Mouse (Mus musculus): ENCODE results near the gene Gpr108.

Gene Gpr108

DNA sequence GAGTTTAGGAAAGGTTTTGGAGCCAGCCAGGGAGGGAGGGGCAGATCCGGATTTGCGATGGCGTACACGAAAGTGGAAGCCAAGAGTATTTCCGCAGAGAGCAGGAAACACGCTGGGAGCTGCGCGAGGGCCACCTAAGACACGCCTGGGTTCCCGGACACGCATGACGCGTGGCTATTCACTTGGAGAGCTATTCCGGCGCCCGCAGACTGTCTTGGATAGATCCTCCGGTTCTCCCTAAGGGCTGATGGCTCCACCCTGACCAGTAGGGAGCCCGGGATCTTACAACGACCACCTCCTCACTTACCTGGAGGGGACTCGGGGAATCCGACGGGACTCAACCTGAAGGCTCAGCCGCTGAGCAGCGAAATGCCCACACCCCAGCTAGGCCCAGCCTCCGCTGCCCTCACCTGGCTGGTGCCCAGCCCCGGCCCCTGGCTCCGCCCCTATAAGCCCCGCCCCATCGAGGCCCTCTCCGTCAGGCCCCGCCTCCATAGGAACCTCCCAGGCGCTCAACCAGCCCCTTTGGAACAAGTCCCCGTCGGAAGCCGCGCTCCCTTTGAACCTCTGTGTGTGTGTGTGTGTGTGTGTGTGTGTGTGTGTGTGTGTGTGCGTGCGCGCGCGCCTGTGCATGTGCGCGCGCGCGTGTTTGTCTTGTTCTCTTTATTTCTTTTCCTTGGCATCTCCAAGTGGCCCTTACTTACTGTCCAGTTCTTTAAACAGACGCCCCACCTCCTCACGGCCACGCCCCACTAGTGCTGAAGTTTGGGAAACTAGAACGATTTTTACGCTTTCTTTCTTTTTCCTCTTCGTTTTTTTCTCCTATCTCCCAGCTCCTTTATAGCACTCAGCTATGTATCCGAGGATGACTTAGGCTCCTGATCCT is 27.1 kb upstream of the Gpr108 start:
- in situ Hi-C loops (cut with MboI, MseI): loop anchor here (25.0 kb wide), 1 partner anchor 1238 kb away; the partner anchor contains the start of genes Chaf1a and Sh3gl1

DNA sequence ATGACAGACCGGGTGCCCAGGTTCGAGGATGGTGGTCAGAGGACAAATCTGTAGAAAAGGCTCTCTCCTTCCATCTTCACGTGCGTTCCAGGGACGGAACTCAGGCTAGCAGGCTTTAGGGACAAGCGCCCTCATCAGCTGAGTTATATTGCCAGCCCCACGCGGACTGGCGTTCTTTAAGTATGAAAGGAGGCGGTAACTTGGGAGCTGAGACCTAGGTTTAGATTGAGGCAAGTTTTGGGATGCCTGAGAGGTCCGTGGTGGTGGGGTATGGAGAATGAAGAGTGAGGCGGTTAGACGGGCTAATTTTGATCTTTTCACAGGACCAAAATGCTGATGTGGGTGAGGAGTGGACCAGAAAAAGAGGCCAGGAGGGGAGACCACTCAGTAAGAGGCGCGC is 26.4 kb upstream of the Gpr108 start:
- in situ Hi-C loops (cut with MboI, MseI): loop anchor here (25.0 kb wide), 1 partner anchor 1237 kb away; the partner anchor contains the start of genes Chaf1a and Sh3gl1

DNA sequence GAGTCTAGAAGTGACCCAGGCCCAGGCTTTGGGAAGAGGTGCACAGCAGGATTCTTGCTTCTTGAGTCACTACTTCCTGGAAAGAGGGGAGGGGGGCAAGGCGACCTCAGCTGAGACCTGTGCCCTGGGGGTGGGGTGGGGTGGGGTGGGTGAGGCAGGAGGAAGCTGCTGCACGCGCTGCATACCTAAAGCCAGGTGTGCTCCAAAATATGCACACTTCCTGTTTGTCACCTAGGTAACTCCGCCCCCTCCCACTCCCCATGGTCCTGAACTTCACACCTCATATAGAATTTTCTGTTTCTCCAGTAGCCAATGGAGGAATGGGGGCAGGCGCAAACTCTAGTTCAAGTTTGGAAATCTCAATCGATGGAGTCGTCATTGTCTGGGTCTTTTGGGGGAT is 25.6 kb upstream of the Gpr108 start:
- in situ Hi-C loops (cut with MboI, MseI): no loop called here

- in situ Hi-C loops (cut with MboI, MseI): no loop called here
Observed at GRCm38 (mm10) chr17:57271301-57271700, 23.1 kb upstream of the Gpr108 start.

GRCm38 (mm10) chr17:57267556-57268126 is 19.4 kb upstream of the Gpr108 start:
- in situ Hi-C loops (cut with MboI, MseI): no loop called here

DNA sequence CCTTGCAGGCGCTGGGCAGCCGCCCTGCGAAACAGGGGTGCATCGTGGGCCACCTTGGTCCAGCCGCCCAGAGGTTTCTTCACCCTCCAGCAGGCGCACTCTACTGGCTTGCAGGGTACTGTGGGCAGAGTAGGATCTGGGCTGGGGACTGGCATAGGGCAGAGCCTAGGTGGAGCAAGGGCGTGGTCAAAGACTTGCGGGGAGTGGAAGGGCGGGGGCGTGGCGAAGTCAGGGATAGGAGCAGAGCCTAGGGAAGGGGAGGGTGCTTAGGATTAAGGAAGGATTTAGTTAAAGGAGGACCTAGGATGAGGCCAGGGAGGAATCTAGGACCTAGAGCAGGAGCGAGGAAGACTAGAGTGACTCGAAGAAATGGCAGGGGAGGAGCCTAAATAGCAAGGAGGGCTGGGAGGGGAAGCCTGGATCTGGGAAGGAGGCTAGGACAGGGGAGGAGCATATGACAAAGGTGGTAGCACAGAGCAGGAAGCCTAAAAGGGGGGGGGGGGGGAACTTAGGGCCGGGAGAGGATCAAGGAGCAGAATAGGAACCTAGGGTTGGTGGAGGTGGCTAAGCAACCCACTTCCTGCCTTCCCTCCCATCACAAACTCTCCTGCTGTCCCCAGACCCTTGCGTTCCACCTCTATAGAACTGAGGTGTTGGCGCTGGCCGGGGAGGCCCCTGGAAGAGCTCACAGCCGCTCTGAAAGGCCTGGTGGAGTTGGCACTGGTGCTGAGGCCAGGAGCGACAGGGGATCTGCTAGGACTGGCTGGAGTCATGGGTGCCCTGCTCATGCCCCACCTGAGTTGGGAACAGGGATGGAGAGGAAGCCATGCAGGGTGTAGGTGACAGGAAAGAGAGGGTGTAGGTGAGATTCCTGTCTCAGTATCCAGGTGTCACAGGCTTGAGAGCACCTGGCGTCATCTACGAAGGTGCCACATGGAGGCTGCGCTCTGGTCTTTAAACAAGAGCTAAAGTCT is 17.0 kb upstream of the Gpr108 start:
- in situ Hi-C loops (cut with MboI, MseI): no loop called here

- in situ Hi-C loops (cut with MboI, MseI): no loop called here
Observed at GRCm38 (mm10) chr17:57264164-57264563, 15.9 kb upstream of the Gpr108 start.

DNA sequence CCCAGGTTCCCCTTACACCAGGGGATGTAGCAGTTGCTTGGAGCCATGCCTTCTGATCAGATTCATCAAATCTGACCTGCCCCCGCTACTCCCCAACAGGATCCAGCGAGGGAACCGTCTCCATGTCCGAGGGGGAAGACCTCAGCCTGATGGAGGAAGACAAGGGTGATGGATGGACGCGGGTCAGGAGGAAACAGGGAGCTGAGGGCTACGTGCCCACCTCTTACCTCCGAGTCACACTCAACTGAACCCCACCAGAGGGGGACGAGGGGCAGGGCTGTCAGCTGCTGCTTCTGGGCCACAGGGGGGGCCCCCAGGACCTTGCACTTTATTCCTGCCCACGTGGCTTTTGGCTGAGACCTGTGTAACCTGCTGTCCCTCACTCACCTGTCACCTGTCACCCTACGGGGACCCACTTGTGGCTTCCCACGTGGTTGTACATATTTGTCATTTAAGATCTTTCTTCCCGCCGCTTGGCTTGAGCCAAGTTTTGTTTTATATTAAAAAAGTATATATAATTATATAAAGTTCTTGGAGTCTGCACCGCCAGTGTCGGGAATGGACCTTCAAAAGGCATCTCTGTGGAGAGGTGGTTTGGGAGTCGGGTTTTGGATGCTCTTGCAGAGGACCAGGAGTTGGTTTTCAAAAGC is 14.8 kb upstream of the Gpr108 start:
- in situ Hi-C loops (cut with MboI, MseI): no loop called here

DNA sequence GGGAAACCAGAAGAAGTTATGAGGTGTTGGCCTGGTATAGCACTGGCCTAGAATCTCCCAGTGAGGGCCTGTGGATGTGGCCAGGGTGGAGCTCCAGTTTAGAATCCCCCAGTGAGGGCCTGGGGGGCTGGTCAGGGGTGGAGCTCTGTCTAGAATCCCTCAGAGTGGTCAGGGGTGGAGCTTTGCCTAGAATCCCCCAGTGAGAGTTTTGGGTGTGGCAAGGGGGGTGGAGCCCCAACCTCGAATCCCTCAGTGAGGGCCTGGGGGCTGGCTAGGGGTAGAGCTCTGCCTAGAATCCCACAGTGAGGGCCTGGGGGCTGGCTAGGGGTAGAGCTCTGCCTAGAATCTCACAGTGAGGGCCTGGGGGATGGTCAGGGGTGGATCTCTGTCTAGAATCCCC is 13.6 kb upstream of the Gpr108 start:
- in situ Hi-C loops (cut with MboI, MseI): no loop called here

DNA sequence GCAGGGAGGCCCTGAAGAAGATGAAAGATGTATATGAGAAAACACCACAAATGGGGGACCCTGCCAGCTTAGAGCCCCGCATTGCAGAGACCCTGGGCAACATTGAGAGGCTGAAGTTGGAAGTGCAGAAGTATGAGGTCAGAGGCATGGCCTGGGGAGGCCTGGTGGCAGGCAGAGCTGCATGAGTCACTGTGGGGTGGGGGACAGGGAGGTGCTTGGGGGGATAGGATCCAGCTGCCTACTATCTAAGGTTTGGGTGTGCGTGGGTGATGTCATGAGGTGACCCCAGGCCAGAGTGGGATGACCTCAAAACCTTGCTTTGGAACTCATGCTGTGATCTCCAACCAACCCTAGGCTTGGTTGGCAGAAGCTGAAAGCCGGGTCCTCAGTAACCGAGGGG is 13.0 kb upstream of the Gpr108 start:
- in situ Hi-C loops (cut with MboI, MseI): no loop called here

GRCm38 (mm10) chr17:57260351-57260750 is 12.1 kb upstream of the Gpr108 start:
- in situ Hi-C loops (cut with MboI, MseI): no loop called here

DNA sequence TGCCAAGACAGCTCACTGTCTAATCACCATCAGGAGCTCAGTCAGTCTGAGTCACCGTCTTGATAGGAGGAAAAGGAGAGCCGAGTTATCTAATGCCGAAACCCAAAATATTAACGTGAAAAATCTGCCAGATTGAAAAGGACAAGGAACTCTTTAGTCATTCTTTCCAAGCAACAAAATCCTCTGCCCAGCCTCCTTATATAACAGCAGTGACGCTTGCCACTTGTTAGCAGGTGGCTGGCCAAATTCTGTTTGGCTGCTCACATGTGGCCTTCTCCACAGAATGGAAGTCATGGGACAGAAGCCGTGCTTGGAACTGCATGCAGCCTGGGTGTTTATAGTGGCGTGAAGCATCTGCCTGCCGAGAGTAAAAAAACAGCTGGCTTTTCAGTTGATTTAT is 11.5 kb upstream of the Gpr108 start:
- in situ Hi-C loops (cut with MboI, MseI): no loop called here

DNA sequence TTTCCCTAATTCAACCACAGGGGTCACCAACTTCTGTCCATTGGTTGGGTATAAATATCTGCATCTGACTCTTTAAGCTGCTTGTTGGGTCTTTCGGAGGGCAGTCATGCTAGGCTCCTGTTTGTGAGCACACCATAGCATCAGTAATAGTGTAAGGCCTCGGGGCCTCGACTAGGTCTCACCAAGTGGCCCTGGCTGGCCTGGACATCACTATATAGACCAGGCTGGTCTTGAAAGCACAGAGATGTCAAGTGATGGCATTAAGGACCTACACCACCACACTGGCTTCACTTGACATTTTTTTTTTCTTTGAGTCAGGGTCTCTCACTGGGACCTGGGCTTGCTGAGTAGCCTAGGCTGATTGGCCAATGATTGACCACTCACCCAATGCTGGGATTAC is 9.9 kb upstream of the Gpr108 start:
- in situ Hi-C loops (cut with MboI, MseI): no loop called here

GRCm38 (mm10) chr17:57256921-57257485 is 8.8 kb upstream of the Gpr108 start:
- in situ Hi-C loops (cut with MboI, MseI): no loop called here

GRCm38 (mm10) chr17:57255354-57255753 is 7.1 kb upstream of the Gpr108 start:
- in situ Hi-C loops (cut with MboI, MseI): no loop called here

GRCm38 (mm10) chr17:57253306-57253705 is 5.1 kb upstream of the Gpr108 start:
- in situ Hi-C loops (cut with MboI, MseI): no loop called here

- in situ Hi-C loops (cut with MboI, MseI): no loop called here
Observed at GRCm38 (mm10) chr17:57251431-57251830, 3.2 kb upstream of the Gpr108 start.

DNA sequence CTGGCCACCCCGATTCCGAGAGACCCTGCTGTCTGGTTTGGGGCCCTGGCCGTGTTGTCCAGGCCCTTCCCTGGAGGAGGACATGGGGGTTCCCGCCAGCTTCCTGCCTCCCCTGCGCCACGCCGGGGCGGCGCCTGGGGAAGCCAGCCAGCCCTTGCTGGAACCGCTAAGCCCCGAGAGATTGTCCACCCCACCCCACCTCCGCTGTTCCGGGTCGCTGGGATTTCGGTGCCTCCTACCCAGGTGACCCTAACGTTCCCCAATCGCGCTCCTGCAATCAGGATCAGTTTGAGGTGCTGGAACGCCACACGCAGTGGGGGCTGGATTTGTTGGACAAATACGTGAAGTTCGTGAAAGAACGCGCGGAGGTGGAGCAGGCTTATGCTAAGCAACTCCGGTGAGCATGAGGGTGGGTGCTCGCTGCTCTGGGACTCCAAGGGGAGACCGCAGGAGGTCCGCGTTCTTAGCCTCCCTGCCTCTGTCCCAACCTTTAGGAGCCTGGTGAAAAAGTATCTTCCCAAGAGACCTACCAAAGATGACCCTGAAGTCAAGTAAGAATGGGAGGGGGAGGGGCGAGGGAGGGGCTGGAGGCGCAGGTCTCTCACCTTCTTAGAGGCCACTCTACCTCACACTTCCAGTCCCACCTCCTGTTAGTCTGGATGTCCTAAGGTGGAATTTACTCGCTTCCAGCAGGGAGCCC is 2.4 kb upstream of the Gpr108 start:
- in situ Hi-C loops (cut with MboI, MseI): no loop called here

DNA sequence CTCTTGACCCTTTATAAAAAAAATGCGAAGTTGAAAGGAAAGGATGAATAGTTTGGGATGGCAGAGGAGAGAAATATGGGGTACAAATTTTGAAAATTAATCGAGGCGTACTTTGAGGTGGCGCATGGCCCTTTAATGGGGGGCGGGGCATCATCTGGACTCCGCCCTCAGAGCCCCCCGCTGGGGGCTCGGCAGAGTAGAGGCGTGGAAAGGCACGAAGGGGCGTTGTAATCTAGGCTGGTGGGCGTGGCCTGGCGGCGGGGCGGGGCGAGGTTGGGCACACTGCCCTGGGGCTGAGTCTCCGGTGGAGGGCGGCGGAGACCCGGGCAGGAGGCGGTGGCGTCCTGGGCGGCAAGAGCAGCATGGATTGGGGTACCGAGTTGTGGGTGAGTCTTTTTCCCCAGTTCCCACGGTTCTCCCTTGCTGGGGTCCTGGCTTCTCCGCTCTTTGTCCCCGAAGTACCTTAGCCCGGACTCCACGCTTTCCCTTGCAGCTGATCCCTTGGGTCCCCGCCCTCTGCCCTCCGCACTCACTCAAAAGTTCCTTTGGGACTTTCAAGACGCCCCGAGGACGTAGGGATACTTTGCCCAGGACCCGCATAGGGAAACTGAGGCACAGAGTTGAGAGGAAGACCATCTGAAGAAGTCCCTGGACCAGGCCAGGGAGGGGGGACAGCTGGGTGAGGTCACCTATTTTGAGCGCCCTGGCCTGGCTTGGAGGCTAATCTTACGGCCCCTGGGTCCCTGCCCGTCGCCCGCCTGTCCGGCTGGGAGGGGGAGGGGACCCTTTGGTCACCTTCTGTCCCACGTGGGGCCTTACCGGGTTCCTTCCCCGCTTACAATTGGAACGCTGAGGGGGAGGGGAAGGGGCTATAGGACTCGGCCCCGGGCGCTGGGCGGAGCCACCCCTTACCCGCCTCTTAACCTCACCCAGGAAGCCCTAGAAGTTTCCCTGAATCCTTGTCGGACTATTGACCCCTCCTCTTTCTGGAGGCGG is 1.2 kb upstream of the Gpr108 start, which contains the start of gene Trip10:
Gene Trip10 (plus strand): TSS at position 270 of the 996 bp plus-strand sequence.
- in situ Hi-C loops (cut with MboI, MseI): loop anchor here (5.0 kb wide), 2 partner anchors 43 to 252 kb away; partner anchors contain the start of gene Alkbh7
